ENCODE assay signal across 15 mouse cellular contexts in the genomic region with DNA sequence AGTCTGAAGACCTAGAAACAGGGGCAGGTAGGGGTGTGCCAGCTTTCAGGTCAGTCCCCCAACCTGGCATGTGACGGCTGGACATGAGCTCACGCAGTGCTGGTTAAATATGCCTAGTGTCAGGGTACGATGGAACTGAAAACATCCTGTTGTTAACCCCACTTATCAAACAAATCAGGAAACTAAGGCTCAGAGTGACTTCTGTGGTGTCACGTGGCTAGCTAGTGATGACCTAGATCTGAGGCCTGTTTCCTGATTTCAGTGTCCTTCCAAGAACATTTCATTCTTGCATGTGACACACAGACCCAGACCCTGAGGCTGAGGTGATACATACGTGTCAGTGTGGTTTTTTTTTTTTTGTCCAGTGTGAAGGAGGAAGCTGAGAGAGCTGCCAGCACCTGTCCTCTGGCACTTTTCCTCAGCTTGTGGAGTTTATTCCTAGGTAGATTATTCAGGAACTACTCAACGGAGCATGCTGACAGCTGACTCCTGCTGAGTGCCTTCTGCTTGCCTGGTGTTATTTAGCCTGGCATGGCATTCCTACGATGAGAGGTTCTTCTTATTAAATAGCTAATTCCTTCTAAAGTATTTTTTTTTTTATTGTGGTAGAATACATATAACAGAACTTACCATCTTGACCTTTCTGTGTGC. TPM values are rescaled to one million over a fixed set of nuclear protein-coding genes. Genes with fewer than 3 reads are reported as not detected.
DNase-seq lines count a peak whose midpoint lies in the region; ATAC-seq and TF ChIP-seq lines count a peak whose summit lies in the region.
"Had no signal": no experiment of that assay in that cellular context is flagged by ENCODE, and none has a peak within 500 bp of the region (broad histone marks: within the 10 kb centered on the region; RNA-seq: fewer than 3 reads in every experiment).

No protein-coding gene starts in this region.

- intact Hi-C loops in left cerebral cortex, adult 2 months (cut with DNase I): no loop called here

- DNase-seq in kidney, postnatal 25 days: peak; percentile 18 to 61
- DNase-seq in CD8-positive naive resting alpha-beta T cell, adult 2 months (ENCODE audit: low read depth in 2 of 2, low spot score in 2 of 2): peak; percentile 65 to 69
- DNase-seq in cerebellum, adult 8-10 months: peak; percentile 77
- DNase-seq in gastrocnemius, adult 8-10 months (ENCODE audit: low spot score in 2 of 2): no peak
- DNase-seq in left cerebral cortex, adult 2 months (ENCODE audit: extremely low spot score in 1 of 2, low spot score in 2 of 2): no peak
- DNase-seq in adrenal gland, adult 18-20 months (ENCODE audit: low spot score in 2 of 2): no peak
- DNase-seq: adrenal gland, postnatal 10 days; layer of hippocampus, adult 9-11 months; lung, postnatal 10 days had no signal

- H3K36me3 ChIP-seq in kidney, embryonic 14.5 days (ENCODE audit: control insufficient read depth, insufficient read depth, low read length): no peaks in the 10 kb centered on the region
- H3K36me3 ChIP-seq in megakaryocyte, embryonic 14.5 days (replicated peaks; ENCODE audit: low read length): peaks cover 100% of the 10 kb centered on the region
- H3K36me3 ChIP-seq: limb, embryonic 13.5 days had no signal

- 71% methylated on average over 7 of the region's 7 CpGs for WGBS in kidney, embryonic 14.5 days

- peaks cover 2% of the 10 kb centered on the region; the same call in 1 of the 2 replicates for H3K4me1 ChIP-seq in kidney, embryonic 14.5 days (ENCODE audit: control insufficient read depth, insufficient read depth, low read length)
- peaks cover 98% of the 10 kb centered on the region for H3K4me1 ChIP-seq in megakaryocyte, embryonic 14.5 days

- H3K27me3 ChIP-seq in kidney, embryonic 14.5 days (ENCODE audit: control insufficient read depth, insufficient read depth, low read length): no peaks in the 10 kb centered on the region
- no peaks in the 10 kb centered on the region for H3K27me3 ChIP-seq in megakaryocyte, embryonic 14.5 days (replicated peaks)
- H3K27me3 ChIP-seq: limb, embryonic 13.5 days had no signal

- H3K27ac ChIP-seq in kidney, embryonic 14.5 days (ENCODE audit: low read depth, low read length): no peak overlapping the region
- no peak overlapping the region for H3K27ac ChIP-seq in left cerebral cortex, adult 2 months
- H3K27ac ChIP-seq: limb, embryonic 13.5 days had no signal

- H3K4me3 ChIP-seq in kidney, embryonic 14.5 days (ENCODE audit: low read length): no peak overlapping the region
- peak overlapping the region; percentile 80 for H3K4me3 ChIP-seq in megakaryocyte, embryonic 14.5 days (replicated peaks)
- H3K4me3 ChIP-seq in left cerebral cortex, adult 2 months: no peak overlapping the region
- H3K4me3 ChIP-seq: limb, embryonic 13.5 days had no signal

- H3K4me2 ChIP-seq in kidney, embryonic 14.5 days (replicated peaks; ENCODE audit: low read depth, low read length): no peak overlapping the region
- H3K4me2 ChIP-seq: limb, embryonic 13.5 days had no signal

- H3K9me3 ChIP-seq in kidney, embryonic 14.5 days (ENCODE audit: control insufficient read depth, low read length): no peaks in the 10 kb centered on the region
- H3K9me3 ChIP-seq in megakaryocyte, embryonic 14.5 days: no peaks in the 10 kb centered on the region
- H3K9me3 ChIP-seq: limb, embryonic 13.5 days had no signal

- no peak for TF ChIP-seq CTCF in left cerebral cortex, adult 2 months (IDR thresholded peaks at IDR 0.05)

- H3K9ac ChIP-seq in kidney, embryonic 14.5 days (ENCODE audit: low read depth, low read length): no peak overlapping the region
- H3K9ac ChIP-seq: limb, embryonic 13.5 days had no signal

- no peak for ATAC-seq in kidney, embryonic 14.5 days (ENCODE audit: low FRiP score, low TSS enrichment)

RNA-seq across cellular contexts. Expression of a gene that starts 22.5 kb away (rescaled TPM):
- 0.80 and 0.85 TPM in 2 replicates for polyA plus RNA-seq in kidney, embryonic 14.5 days (2014; fragmentation: Nextera tagmentation; extraction: Ambion mirVana)
- 123 and 181 TPM in 2 replicates for polyA plus RNA-seq in megakaryocyte, embryonic 14.5 days (2012; ENCODE audit: insufficient read depth, low replicate concordance)
- under 1 TPM; 0.36 to 0.70 (median 0.54) TPM for total RNA-seq in gastrocnemius, adult 8-10 months (2022)
- 1 to 10 TPM; 2.9 to 3.4 TPM for total RNA-seq in left cerebral cortex, adult 2 months (2021)
- total RNA-seq in adrenal gland, adult 18-20 months (2021): 10 to 100 TPM; 12.6 to 14.7 TPM

RNA-seq across cellular contexts. Expression of a gene that starts 55.2 kb away (rescaled TPM):
- 0.08 TPM in 1 of 2 replicates, not detected in the other for polyA plus RNA-seq in kidney, embryonic 14.5 days (2014; fragmentation: Nextera tagmentation; extraction: Ambion mirVana)
- not detected in 2 replicates for polyA plus RNA-seq in megakaryocyte, embryonic 14.5 days (2012; ENCODE audit: insufficient read depth, low replicate concordance)
- total RNA-seq in gastrocnemius, adult 8-10 months (2022): under 1 TPM in 1 of 4 experiments, not detected in 3; 0.02 TPM
- 1 to 10 TPM in 1 of 2 experiments, under 1 TPM in 1; 0.79 to 1.3 TPM for total RNA-seq in left cerebral cortex, adult 2 months (2021)
- total RNA-seq in adrenal gland, adult 18-20 months (2021): under 1 TPM in 1 of 2 experiments, not detected in 1; 0.03 TPM
- total RNA-seq: monocyte, adult 5-6 weeks had no signal
- polyA plus RNA-seq: heart, embryonic 14.5 days; limb, embryonic 13.5 days; urinary bladder, adult 2 months had no signal

Comparison
In these comparisons a context has a peak if more than half of its experiments do, and no peak if none do; other contexts are left out.
1. DNase-seq: peak in kidney, postnatal 25 days (2 of 2), CD8-positive naive resting alpha-beta T cell, adult 2 months (2 of 2) and cerebellum, adult 8-10 months (single experiment); none in gastrocnemius, adult 8-10 months (0 of 2), left cerebral cortex, adult 2 months (0 of 2) and adrenal gland, adult 18-20 months (0 of 2).